19 mouse cellular contexts compared by ENCODE assay signal in the genomic region with DNA sequence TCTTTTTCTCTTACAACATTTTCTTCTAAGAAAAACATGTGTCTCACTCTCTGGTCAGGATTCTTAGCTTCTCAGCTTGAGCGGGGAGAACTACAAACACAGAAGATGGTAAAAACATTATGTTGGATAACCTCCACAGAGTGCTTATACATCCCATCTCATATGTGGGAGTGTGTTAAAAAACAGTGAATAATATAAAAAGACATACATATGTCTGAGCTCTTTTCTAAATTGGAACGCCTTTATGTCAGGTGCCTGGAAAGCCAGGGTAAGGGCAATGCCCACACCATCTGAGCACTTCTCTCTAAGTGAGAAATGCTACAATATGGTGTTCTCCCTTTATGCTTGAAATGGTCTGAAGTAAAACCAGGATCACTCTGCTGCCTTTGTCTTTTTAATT.
DNase-seq lines count a peak whose midpoint lies in the region; ATAC-seq and TF ChIP-seq lines count a peak whose summit lies in the region.
"Had no signal": no experiment of that assay in that cellular context is flagged by ENCODE, and none has a peak within 500 bp of the region (broad histone marks: within the 10 kb centered on the region; RNA-seq: fewer than 3 reads in every experiment).

No protein-coding gene starts in this region.

- H3K27me3 ChIP-seq in forebrain, postnatal 0 days (ENCODE audit: insufficient read depth, low read length) = no peaks in the 10 kb centered on the region
- no peaks in the 10 kb centered on the region for H3K27me3 ChIP-seq in forebrain, embryonic 11.5 days (ENCODE audit: control insufficient read depth, insufficient read depth, low read length)
- H3K27me3 ChIP-seq: embryonic facial prominence, embryonic 13.5 days; forebrain, embryonic 13.5 days; heart, embryonic 15.5 days; hindbrain, embryonic 15.5 days had no signal

- H3K9me3 ChIP-seq in forebrain, postnatal 0 days (ENCODE audit: low read length) = no peaks in the 10 kb centered on the region
- H3K9me3 ChIP-seq in forebrain, embryonic 11.5 days (ENCODE audit: control insufficient read depth, low read length) = no peaks in the 10 kb centered on the region
- H3K9me3 ChIP-seq: embryonic facial prominence, embryonic 13.5 days; forebrain, embryonic 13.5 days; heart, embryonic 15.5 days; hindbrain, embryonic 10.5 days; hindbrain, embryonic 15.5 days had no signal

- 69% methylated on average over 2 of the region's 2 CpGs for WGBS in forebrain, postnatal 0 days
- WGBS in forebrain, embryonic 11.5 days = 87% methylated on average over 2 of the region's 2 CpGs

- H3K9ac ChIP-seq in forebrain, postnatal 0 days = no peak overlapping the region
- H3K9ac ChIP-seq in forebrain, embryonic 11.5 days (ENCODE audit: low read length) = no peak overlapping the region
- H3K9ac ChIP-seq: embryonic facial prominence, embryonic 13.5 days; forebrain, embryonic 13.5 days; heart, embryonic 15.5 days; hindbrain, embryonic 15.5 days had no signal

- no peak for TF ChIP-seq CTCF in forebrain, postnatal 0 days (IDR thresholded peaks at IDR 0.05; ENCODE audit: low read depth)

- intact Hi-C loops in left cerebral cortex, postnatal 36 days (cut with DNase I) = loop anchor here (10.0 kb wide), 1 partner anchor 227 kb away; no protein-coding TSS in a partner anchor
- intact Hi-C loops in left cerebral cortex, postnatal 25 days (cut with DNase I) = loop anchor here (1.0 to 10.0 kb wide), 4 partner anchors 52 to 285 kb away; no protein-coding TSS in a partner anchor

- H3K36me3 ChIP-seq in forebrain, postnatal 0 days (ENCODE audit: insufficient read depth) = no peaks in the 10 kb centered on the region
- no peaks in the 10 kb centered on the region for H3K36me3 ChIP-seq in forebrain, embryonic 11.5 days (ENCODE audit: control insufficient read depth, insufficient read depth, low read length)
- H3K36me3 ChIP-seq: embryonic facial prominence, embryonic 13.5 days; heart, embryonic 15.5 days; hindbrain, embryonic 10.5 days; hindbrain, embryonic 15.5 days had no signal

- no peak overlapping the region for H3K4me2 ChIP-seq in forebrain, postnatal 0 days (ENCODE audit: low read depth)
- H3K4me2 ChIP-seq in forebrain, embryonic 11.5 days (ENCODE audit: low read depth, low read length, severe bottlenecking) = no peak overlapping the region
- H3K4me2 ChIP-seq: embryonic facial prominence, embryonic 13.5 days; forebrain, embryonic 13.5 days; heart, embryonic 11.5 days; heart, embryonic 15.5 days; hindbrain, embryonic 15.5 days had no signal

- H3K27ac ChIP-seq in forebrain, postnatal 0 days (ENCODE audit: low read depth, low read length) = no peak overlapping the region
- H3K27ac ChIP-seq in forebrain, embryonic 11.5 days (ENCODE audit: low read depth, low read length) = no peak overlapping the region
- H3K27ac ChIP-seq: embryonic facial prominence, embryonic 13.5 days; forebrain, embryonic 13.5 days; heart, adult 2 months; heart, embryonic 15.5 days; hindbrain, embryonic 10.5 days; hindbrain, embryonic 15.5 days had no signal

- ATAC-seq in forebrain, postnatal 0 days = peak; percentile 92
- ATAC-seq in forebrain, embryonic 11.5 days (replicated peaks; ENCODE audit: low FRiP score) = no peak
- ATAC-seq: forebrain, embryonic 13.5 days had no signal

- no peak overlapping the region for H3K4me3 ChIP-seq in forebrain, postnatal 0 days (ENCODE audit: low read depth, low read length)
- no peak overlapping the region for H3K4me3 ChIP-seq in forebrain, embryonic 11.5 days (ENCODE audit: low read depth, low read length)
- H3K4me3 ChIP-seq: embryonic facial prominence, embryonic 13.5 days; forebrain, embryonic 13.5 days; heart, adult 2 months; heart, embryonic 15.5 days; hindbrain, embryonic 10.5 days; hindbrain, embryonic 15.5 days had no signal

- no peaks in the 10 kb centered on the region for H3K4me1 ChIP-seq in forebrain, postnatal 0 days (ENCODE audit: insufficient read depth)
- no peaks in the 10 kb centered on the region for H3K4me1 ChIP-seq in forebrain, embryonic 11.5 days (replicated peaks; ENCODE audit: control insufficient read depth, insufficient read depth, low read length)
- H3K4me1 ChIP-seq: embryonic facial prominence, embryonic 13.5 days; forebrain, embryonic 13.5 days; heart, embryonic 15.5 days; hindbrain, embryonic 10.5 days; hindbrain, embryonic 15.5 days had no signal

- peak; percentile 22 for DNase-seq in forebrain, postnatal 0 days
- DNase-seq in forebrain, embryonic 11.5 days (ENCODE audit: low spot score) = no peak
- DNase-seq in left cerebral cortex, adult 9 months (ENCODE audit: low spot score in 2 of 2) = peak; percentile 16 to 20
- DNase-seq in left cerebral cortex, postnatal 36 days (ENCODE audit: low spot score in 2 of 2) = no peak
- DNase-seq in brain, adult 2 months (ENCODE audit: low read depth, low spot score) = peak; percentile 72
- peak; percentile 26 to 78 for DNase-seq in left cerebral cortex, postnatal 25 days (ENCODE audit: low spot score in 2 of 2)
- DNase-seq in layer of hippocampus, postnatal 14 days (ENCODE audit: low spot score in 2 of 2) = no peak
- DNase-seq: adrenal gland, postnatal 10 days; cerebellum, adult 18-20 months; cerebellum, adult 9-11 months; cerebellum, postnatal 36 days; gastrocnemius, postnatal 14 days; heart, adult 2 months had no signal

Comparison
In these comparisons a context has a peak if more than half of its experiments do, and no peak if none do; other contexts are left out.
1. DNase-seq: peak in forebrain, postnatal 0 days (single experiment), left cerebral cortex, adult 9 months (2 of 2), brain, adult 2 months (single experiment) and left cerebral cortex, postnatal 25 days (2 of 2); none in forebrain, embryonic 11.5 days (single experiment), left cerebral cortex, postnatal 36 days (0 of 2) and layer of hippocampus, postnatal 14 days (0 of 2).